Mouse (Mus musculus): ENCODE results near the gene Slc13a2. TPM values are rescaled to one million over a fixed set of nuclear protein-coding genes. Genes with fewer than 3 reads are reported as not detected.

Slc13a2 gene
- polyA plus RNA-seq, 1 experiment from 2014 or later: 4.6 TPM

GRCm38 (mm10) chr11:78424352-78424751 is 2.3 kb upstream of the Slc13a2 start:
- Histone ChIP-seq H3K4me1 (ENCODE audit: control insufficient read depth, insufficient read depth, low read length) (peaks cover 2% of the 10 kb centered on the region; the same call in 1 of the 2 replicates), H3K9ac (ENCODE audit: low read depth, low read length) (no peak overlapping the region), H3K27me3 (replicated peaks; ENCODE audit: control insufficient read depth, insufficient read depth, low read length) (no peaks in the 10 kb centered on the region), H3K4me3 (ENCODE audit: low read length) (no peak overlapping the region), H3K36me3 (ENCODE audit: control insufficient read depth, insufficient read depth, low read length) (no peaks in the 10 kb centered on the region), H3K9me3 (ENCODE audit: control insufficient read depth, low read length) (no peaks in the 10 kb centered on the region), H3K4me2 (ENCODE audit: low read depth, low read length) (no peak overlapping the region), H3K27ac (ENCODE audit: low read length) (no peak overlapping the region)
- WGBS: 65% methylated on average over 2 of the region's 2 CpGs
- ATAC-seq: no peak

GRCm38 (mm10) chr11:78421201-78422009 is 612 bp downstream of the Slc13a2 start:
- no peak overlapping the region for H3K4me2 ChIP-seq (ENCODE audit: low read depth, low read length)

GRCm38 (mm10) chr11:78420263-78420889 is 1.6 kb downstream of the Slc13a2 start:
- H3K4me2 ChIP-seq (ENCODE audit: low read depth, low read length): no peak overlapping the region
- H3K9me3 ChIP-seq (ENCODE audit: control insufficient read depth, low read length): no peaks in the 10 kb centered on the region
- no peak overlapping the region for H3K27ac ChIP-seq (ENCODE audit: low read length)
- 66% methylated on average over 12 of the region's 12 CpGs for WGBS
- H3K36me3 ChIP-seq (ENCODE audit: control insufficient read depth, insufficient read depth, low read length): no peaks in the 10 kb centered on the region
- no peak overlapping the region for H3K9ac ChIP-seq (ENCODE audit: low read depth, low read length)
- peaks cover 3% of the 10 kb centered on the region for H3K4me1 ChIP-seq (ENCODE audit: control insufficient read depth, insufficient read depth, low read length)
- no peak for ATAC-seq
- H3K27me3 ChIP-seq (replicated peaks; ENCODE audit: control insufficient read depth, insufficient read depth, low read length): no peaks in the 10 kb centered on the region
- H3K4me3 ChIP-seq (ENCODE audit: low read length): no peak overlapping the region

More at GRCm38 (mm10) chr11:78421201-78422009, 612 bp downstream of the Slc13a2 start:
- Histone ChIP-seq H3K9ac (ENCODE audit: low read depth, low read length) (no peak overlapping the region), H3K4me1 (ENCODE audit: control insufficient read depth, insufficient read depth, low read length) (peaks cover 3% of the 10 kb centered on the region), H3K4me3 (ENCODE audit: low read length) (no peak overlapping the region), H3K36me3 (ENCODE audit: control insufficient read depth, insufficient read depth, low read length) (no peaks in the 10 kb centered on the region), H3K27ac (ENCODE audit: low read length) (no peak overlapping the region), H3K9me3 (ENCODE audit: control insufficient read depth, low read length) (no peaks in the 10 kb centered on the region), H3K27me3 (replicated peaks; ENCODE audit: control insufficient read depth, insufficient read depth, low read length) (no peaks in the 10 kb centered on the region)
- no peak for ATAC-seq
- 60% methylated on average over 13 of the region's 13 CpGs for WGBS

- WGBS: 81% methylated on average over 6 of the region's 6 CpGs
- no peak overlapping the region for H3K27ac ChIP-seq (ENCODE audit: low read length)
- ATAC-seq: no peak
Observed at GRCm38 (mm10) chr11:78416854-78417253, 5.2 kb downstream of the Slc13a2 start.

GRCm38 (mm10) chr11:78412861-78413260 is 9.2 kb downstream of the Slc13a2 start:
- no peak for ATAC-seq
- H3K27me3 ChIP-seq (replicated peaks; ENCODE audit: control insufficient read depth, insufficient read depth, low read length): no peaks in the 10 kb centered on the region
- H3K9ac ChIP-seq (ENCODE audit: low read depth, low read length): no peak overlapping the region
- H3K27ac ChIP-seq (ENCODE audit: low read length): no peak overlapping the region
- H3K4me1 ChIP-seq (ENCODE audit: control insufficient read depth, insufficient read depth, low read length): peaks cover 16% of the 10 kb centered on the region
- H3K4me3 ChIP-seq (ENCODE audit: low read length): no peak overlapping the region
- H3K9me3 ChIP-seq (ENCODE audit: control insufficient read depth, low read length): no peaks in the 10 kb centered on the region
- H3K4me2 ChIP-seq (ENCODE audit: low read depth, low read length): no peak overlapping the region
- no peaks in the 10 kb centered on the region for H3K36me3 ChIP-seq (ENCODE audit: control insufficient read depth, insufficient read depth, low read length)
- WGBS: 69% methylated on average over 6 of the region's 6 CpGs

More at GRCm38 (mm10) chr11:78416854-78417253, 5.2 kb downstream of the Slc13a2 start:
- Histone ChIP-seq H3K9ac (ENCODE audit: low read depth, low read length) (no peak overlapping the region), H3K36me3 (ENCODE audit: control insufficient read depth, insufficient read depth, low read length) (no peaks in the 10 kb centered on the region), H3K27me3 (replicated peaks; ENCODE audit: control insufficient read depth, insufficient read depth, low read length) (no peaks in the 10 kb centered on the region), H3K9me3 (ENCODE audit: control insufficient read depth, low read length) (no peaks in the 10 kb centered on the region), H3K4me3 (ENCODE audit: low read length) (no peak overlapping the region), H3K4me2 (ENCODE audit: low read depth, low read length) (no peak overlapping the region), H3K4me1 (ENCODE audit: control insufficient read depth, insufficient read depth, low read length) (peaks cover 3% of the 10 kb centered on the region; the same call in 1 of the 2 replicates)

GRCm38 (mm10) chr11:78412324-78412850 is 9.6 kb downstream of the Slc13a2 start:
- H3K27me3 ChIP-seq (replicated peaks; ENCODE audit: control insufficient read depth, insufficient read depth, low read length): no peaks in the 10 kb centered on the region
- ATAC-seq: no peak
- no peak overlapping the region for H3K4me3 ChIP-seq (ENCODE audit: low read length)
- no peaks in the 10 kb centered on the region for H3K36me3 ChIP-seq (ENCODE audit: control insufficient read depth, insufficient read depth, low read length)
- no peaks in the 10 kb centered on the region for H3K9me3 ChIP-seq (ENCODE audit: control insufficient read depth, low read length)
- H3K4me2 ChIP-seq (ENCODE audit: low read depth, low read length): no peak overlapping the region
- no peak overlapping the region for H3K27ac ChIP-seq (ENCODE audit: low read length)
- peaks cover 18% of the 10 kb centered on the region for H3K4me1 ChIP-seq (ENCODE audit: control insufficient read depth, insufficient read depth, low read length)
- WGBS: 77% methylated on average over 6 of the region's 6 CpGs
- H3K9ac ChIP-seq (ENCODE audit: low read depth, low read length): no peak overlapping the region

- peaks cover 18% of the 10 kb centered on the region for H3K4me1 ChIP-seq (ENCODE audit: control insufficient read depth, insufficient read depth, low read length)
- no peaks in the 10 kb centered on the region for H3K27me3 ChIP-seq (replicated peaks; ENCODE audit: control insufficient read depth, insufficient read depth, low read length)
- no peak overlapping the region for H3K4me3 ChIP-seq (ENCODE audit: low read length)
- H3K27ac ChIP-seq (ENCODE audit: low read length): no peak overlapping the region
- no peak for ATAC-seq
- H3K9ac ChIP-seq (ENCODE audit: low read depth, low read length): no peak overlapping the region
- no peaks in the 10 kb centered on the region for H3K9me3 ChIP-seq (ENCODE audit: control insufficient read depth, low read length)
- H3K36me3 ChIP-seq (ENCODE audit: control insufficient read depth, insufficient read depth, low read length): no peaks in the 10 kb centered on the region
- H3K4me2 ChIP-seq (ENCODE audit: low read depth, low read length): no peak overlapping the region
- WGBS: 87% methylated on average over 11 of the region's 11 CpGs
Observed at GRCm38 (mm10) chr11:78411606-78412323, 10.3 kb downstream of the Slc13a2 start.

GRCm38 (mm10) chr11:78408256-78409240 is 13.5 kb downstream of the Slc13a2 start:
- peak; percentile 85 for ATAC-seq
- 48% methylated on average over 9 of the region's 9 CpGs for WGBS
- H3K27ac ChIP-seq (ENCODE audit: low read length): peak overlapping the region; percentile 87

More at GRCm38 (mm10) chr11:78408256-78409240, 13.5 kb downstream of the Slc13a2 start:
- Histone ChIP-seq H3K27me3 (replicated peaks; ENCODE audit: control insufficient read depth, insufficient read depth, low read length) (no peaks in the 10 kb centered on the region), H3K36me3 (ENCODE audit: control insufficient read depth, insufficient read depth, low read length) (no peaks in the 10 kb centered on the region), H3K4me1 (ENCODE audit: control insufficient read depth, insufficient read depth, low read length) (peaks cover 18% of the 10 kb centered on the region), H3K4me3 (ENCODE audit: low read length) (no peak overlapping the region), H3K4me2 (ENCODE audit: low read depth, low read length) (no peak overlapping the region), H3K9me3 (ENCODE audit: control insufficient read depth, low read length) (no peaks in the 10 kb centered on the region), H3K9ac (ENCODE audit: low read depth, low read length) (no peak overlapping the region)

Measured in intestine, embryonic 16.5 days (tissue).